Mouse (Mus musculus) liver, adult 2 months (tissue): ENCODE data around the gene Miga2.

Source experiments
- CTCF ChIP-seq: fragments of 200-500 bp; IDR thresholded peaks from 2 replicates; pipeline ENCODE4 v1.5.1; 2011; ENCODE audit warnings: low read depth, low read length, control low read depth
- POLR2A ChIP-seq: fragments of 200-500 bp; IDR thresholded peaks from 2 replicates; pipeline ENCODE4 v1.6.1; 2011; ENCODE audit warnings: low read length, control low read depth; ENCODE audit not compliant: insufficient read depth; ENCODE audit errors: extremely low read depth

DNA sequence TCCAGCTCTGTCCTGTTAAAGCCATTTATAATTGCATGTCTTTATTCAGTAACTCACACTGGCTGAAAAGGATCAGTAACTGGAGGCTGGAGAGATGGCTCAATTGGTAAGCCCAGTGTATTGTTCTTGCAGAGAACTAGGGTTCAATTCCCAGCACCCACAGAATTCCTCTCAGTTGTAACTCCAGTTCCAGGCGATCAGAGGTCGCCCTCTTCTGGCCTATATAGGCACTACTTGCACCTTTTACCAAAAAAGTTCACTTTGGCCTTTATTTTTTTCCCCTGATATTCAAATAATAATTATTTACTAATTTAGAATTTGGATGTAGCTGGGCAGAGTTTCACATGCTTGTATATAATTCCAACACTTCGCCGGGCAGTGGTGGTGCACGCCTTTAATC is 1.2 kb upstream of the Miga2 start:
- TF ChIP-seq CTCF = no peak
- TF ChIP-seq POLR2A = no peak
